ENCODE assay signal across 31 mouse cellular contexts in the genomic region with DNA sequence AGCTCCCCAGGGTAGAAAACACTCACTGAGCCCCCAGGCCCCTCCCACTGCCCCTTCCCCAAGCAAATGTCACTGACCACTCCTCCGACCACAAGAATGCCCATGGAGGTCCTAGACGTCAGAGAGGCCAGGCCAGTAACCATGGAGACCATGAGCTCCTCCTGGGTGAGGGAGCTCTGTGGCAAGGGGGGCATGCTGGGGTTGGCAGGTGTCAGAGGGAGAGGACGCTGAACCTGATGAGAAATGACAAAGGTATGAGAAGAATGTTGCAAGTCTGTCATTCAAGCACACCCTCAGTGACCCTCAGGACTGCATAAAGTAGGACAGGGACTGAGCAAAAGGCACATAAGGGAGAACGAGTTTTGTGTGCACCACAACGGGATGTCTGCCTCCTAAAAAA. TPM values are rescaled to one million over a fixed set of nuclear protein-coding genes. Genes with fewer than 3 reads are reported as not detected.
A peak's percentile ranks its signal among the peaks of the same experiment; 100 is the strongest.
DNase-seq lines count a peak whose midpoint lies in the region; ATAC-seq and TF ChIP-seq lines count a peak whose summit lies in the region.
"Had no signal": no experiment of that assay in that cellular context is flagged by ENCODE, and none has a peak within 500 bp of the region (broad histone marks: within the 10 kb centered on the region; RNA-seq: fewer than 3 reads in every experiment).

No protein-coding gene starts in this region.

- DNase-seq in stomach, postnatal 0 days (ENCODE audit: low spot score): no peak
- DNase-seq in ZHBTc4 (ENCODE audit: low read depth, low spot score): peak; percentile 57
- DNase-seq in adrenal gland, postnatal 10 days: no peak
- no peak for DNase-seq in thymus, postnatal 36 days
- DNase-seq: adrenal gland, postnatal 36 days; B cell, adult 2 months; cerebellum, adult 18-20 months; cerebellum, postnatal 14 days; forebrain, postnatal 0 days; gastrocnemius, postnatal 10 days; heart, postnatal 4 days; kidney, adult 11 months; kidney, postnatal 36 days; left cerebral cortex, postnatal 4 days; liver, postnatal 0 days; lung, postnatal 10 days; right cerebral cortex, postnatal 4 days; thymus, postnatal 25 days had no signal

- 55% methylated on average over 5 of the region's 5 CpGs for WGBS in intestine, embryonic 15.5 days
- 55% methylated on average over 5 of the region's 5 CpGs for WGBS in intestine, embryonic 16.5 days
- WGBS in stomach, embryonic 14.5 days: 48% methylated on average over 5 of the region's 5 CpGs
- WGBS in stomach, postnatal 0 days: 50% methylated on average over 5 of the region's 5 CpGs

- no peak overlapping the region for H3K27ac ChIP-seq in intestine, embryonic 15.5 days
- no peak overlapping the region for H3K27ac ChIP-seq in intestine, embryonic 16.5 days (ENCODE audit: low read length)
- no peak overlapping the region for H3K27ac ChIP-seq in stomach, embryonic 14.5 days (ENCODE audit: low read length)
- no peak overlapping the region for H3K27ac ChIP-seq in stomach, postnatal 0 days (replicated peaks)
- H3K27ac ChIP-seq: embryonic facial prominence, embryonic 10.5 days; embryonic facial prominence, embryonic 15.5 days; forebrain, embryonic 12.5 days; heart, embryonic 10.5 days; hindbrain, embryonic 13.5 days; kidney, embryonic 15.5 days; layer of hippocampus, adult 2 months; liver, embryonic 12.5 days; macrophage; midbrain, embryonic 15.5 days had no signal

- peak; percentile 29; the same call in 1 of the 2 replicates for ATAC-seq in intestine, embryonic 15.5 days
- ATAC-seq in intestine, embryonic 16.5 days: no peak
- ATAC-seq in stomach, embryonic 14.5 days (ENCODE audit: insufficient number of reproducible peaks, insufficient read depth, low FRiP score, low read depth): peak; percentile 20; the same call in 1 of the 2 replicates
- ATAC-seq in stomach, postnatal 0 days (ENCODE audit: low FRiP score, low TSS enrichment): no peak
- ATAC-seq: forebrain, postnatal 0 days; liver, postnatal 0 days; midbrain, embryonic 15.5 days had no signal

- TF ChIP-seq EP300 in stomach, postnatal 0 days (optimal IDR thresholded peaks at IDR 0.05): no peak

- H3K27me3 ChIP-seq in intestine, embryonic 15.5 days (replicated peaks): no peaks in the 10 kb centered on the region
- no peaks in the 10 kb centered on the region for H3K27me3 ChIP-seq in intestine, embryonic 16.5 days (replicated peaks; ENCODE audit: control insufficient read depth, insufficient read depth, low read length)
- no peaks in the 10 kb centered on the region for H3K27me3 ChIP-seq in stomach, embryonic 14.5 days (ENCODE audit: control insufficient read depth, insufficient read depth, low read length)
- H3K27me3 ChIP-seq in stomach, postnatal 0 days (ENCODE audit: control insufficient read depth, insufficient read depth, low read length): no peaks in the 10 kb centered on the region
- H3K27me3 ChIP-seq: embryonic facial prominence, embryonic 15.5 days; forebrain, embryonic 12.5 days; hindbrain, embryonic 13.5 days; kidney, embryonic 15.5 days; liver, embryonic 12.5 days; midbrain, embryonic 15.5 days had no signal

- peaks cover 60% of the 10 kb centered on the region for H3K36me3 ChIP-seq in intestine, embryonic 15.5 days
- H3K36me3 ChIP-seq in intestine, embryonic 16.5 days (ENCODE audit: control insufficient read depth, insufficient read depth, low read length): peaks cover 42% of the 10 kb centered on the region
- peaks cover 77% of the 10 kb centered on the region for H3K36me3 ChIP-seq in stomach, embryonic 14.5 days (ENCODE audit: control insufficient read depth, insufficient read depth, low read length)
- H3K36me3 ChIP-seq in stomach, postnatal 0 days (ENCODE audit: control insufficient read depth, insufficient read depth, low read length): peaks cover 41% of the 10 kb centered on the region

- H3K4me3 ChIP-seq in intestine, embryonic 15.5 days (replicated peaks): no peak overlapping the region
- no peak overlapping the region for H3K4me3 ChIP-seq in intestine, embryonic 16.5 days (ENCODE audit: low read length)
- H3K4me3 ChIP-seq in stomach, embryonic 14.5 days (ENCODE audit: low read depth, low read length): no peak overlapping the region
- H3K4me3 ChIP-seq in stomach, postnatal 0 days (ENCODE audit: low read depth, low read length): no peak overlapping the region
- H3K4me3 ChIP-seq: embryonic facial prominence, embryonic 10.5 days; embryonic facial prominence, embryonic 15.5 days; forebrain, embryonic 12.5 days; heart, embryonic 10.5 days; hindbrain, embryonic 13.5 days; kidney, embryonic 15.5 days; layer of hippocampus, adult 2 months; liver, embryonic 12.5 days; midbrain, embryonic 15.5 days had no signal

- no peak overlapping the region for H3K9ac ChIP-seq in intestine, embryonic 15.5 days
- H3K9ac ChIP-seq in intestine, embryonic 16.5 days (ENCODE audit: low read depth, low read length): no peak overlapping the region
- H3K9ac ChIP-seq in stomach, embryonic 14.5 days (replicated peaks; ENCODE audit: low read depth, low read length): no peak overlapping the region
- no peak overlapping the region for H3K9ac ChIP-seq in stomach, postnatal 0 days (ENCODE audit: low read length)
- H3K9ac ChIP-seq: embryonic facial prominence, embryonic 15.5 days; forebrain, embryonic 12.5 days; forebrain, postnatal 0 days; hindbrain, embryonic 13.5 days; kidney, embryonic 15.5 days; liver, embryonic 12.5 days; liver, postnatal 0 days; midbrain, embryonic 15.5 days had no signal

- no peak for TF ChIP-seq CTCF in stomach, postnatal 0 days (IDR thresholded peaks at IDR 0.05; ENCODE audit: low read depth)

- no peaks in the 10 kb centered on the region for H3K9me3 ChIP-seq in intestine, embryonic 15.5 days
- no peaks in the 10 kb centered on the region for H3K9me3 ChIP-seq in intestine, embryonic 16.5 days (ENCODE audit: control insufficient read depth, low read length)
- no peaks in the 10 kb centered on the region for H3K9me3 ChIP-seq in stomach, embryonic 14.5 days (ENCODE audit: control insufficient read depth, low read depth, low read length)
- no peaks in the 10 kb centered on the region for H3K9me3 ChIP-seq in stomach, postnatal 0 days (ENCODE audit: control insufficient read depth, low read length)
- H3K9me3 ChIP-seq: embryonic facial prominence, embryonic 10.5 days; embryonic facial prominence, embryonic 15.5 days; forebrain, embryonic 12.5 days; heart, embryonic 10.5 days; hindbrain, embryonic 13.5 days; kidney, embryonic 15.5 days; liver, embryonic 12.5 days; midbrain, embryonic 15.5 days had no signal

- no peaks in the 10 kb centered on the region for H3K4me1 ChIP-seq in intestine, embryonic 15.5 days (replicated peaks)
- H3K4me1 ChIP-seq in intestine, embryonic 16.5 days (ENCODE audit: control insufficient read depth, insufficient read depth, low read length): no peaks in the 10 kb centered on the region
- H3K4me1 ChIP-seq in stomach, embryonic 14.5 days (ENCODE audit: control insufficient read depth, insufficient read depth, low read length): no peaks in the 10 kb centered on the region
- H3K4me1 ChIP-seq in stomach, postnatal 0 days (replicated peaks; ENCODE audit: control insufficient read depth, insufficient read depth): no peaks in the 10 kb centered on the region
- H3K4me1 ChIP-seq: embryonic facial prominence, embryonic 15.5 days; forebrain, embryonic 12.5 days; hindbrain, embryonic 13.5 days; kidney, embryonic 15.5 days; midbrain, embryonic 15.5 days had no signal

- H3K4me2 ChIP-seq in intestine, embryonic 15.5 days (replicated peaks): no peak overlapping the region
- no peak overlapping the region for H3K4me2 ChIP-seq in intestine, embryonic 16.5 days (ENCODE audit: low read depth, low read length)
- H3K4me2 ChIP-seq in stomach, embryonic 14.5 days (replicated peaks; ENCODE audit: low read depth, low read length): no peak overlapping the region
- no peak overlapping the region for H3K4me2 ChIP-seq in stomach, postnatal 0 days (replicated peaks; ENCODE audit: low read depth)
- H3K4me2 ChIP-seq: embryonic facial prominence, embryonic 15.5 days; forebrain, embryonic 12.5 days; hindbrain, embryonic 13.5 days; kidney, embryonic 15.5 days; liver, embryonic 12.5 days; midbrain, embryonic 15.5 days had no signal

RNA-seq across cellular contexts. Expression of a gene that starts 11.1 kb away (rescaled TPM):
- 9.6 and 9.8 TPM in 2 replicates for polyA plus RNA-seq in intestine, embryonic 15.5 days (2015; fragmentation: Nextera tagmentation; extraction: Ambion mirVana)
- 7.4 and 7.6 TPM in 2 replicates for polyA plus RNA-seq in intestine, embryonic 16.5 days (2015; fragmentation: Nextera tagmentation; extraction: Ambion mirVana)
- polyA plus RNA-seq in stomach, embryonic 14.5 days (2014; fragmentation: Nextera tagmentation; extraction: Ambion mirVana): 8.6 and 10.0 TPM in 2 replicates
- 2.6 and 2.8 TPM in 2 replicates for polyA plus RNA-seq in stomach, postnatal 0 days (2015; fragmentation: Nextera tagmentation; extraction: Ambion mirVana)
- 1 to 10 TPM; 7.2 to 9.7 TPM for total RNA-seq in adrenal gland, postnatal 10 days (2021)

RNA-seq across cellular contexts. Expression of a gene that starts 11.2 kb away (rescaled TPM):
- 33.1 and 35.6 TPM in 2 replicates for polyA plus RNA-seq in intestine, embryonic 15.5 days (2015; fragmentation: Nextera tagmentation; extraction: Ambion mirVana)
- polyA plus RNA-seq in intestine, embryonic 16.5 days (2015; fragmentation: Nextera tagmentation; extraction: Ambion mirVana): 33.5 and 38.1 TPM in 2 replicates
- 32.9 and 33.1 TPM in 2 replicates for polyA plus RNA-seq in stomach, embryonic 14.5 days (2014; fragmentation: Nextera tagmentation; extraction: Ambion mirVana)
- polyA plus RNA-seq in stomach, postnatal 0 days (2015; fragmentation: Nextera tagmentation; extraction: Ambion mirVana): 14.5 and 16.6 TPM in 2 replicates
- total RNA-seq in adrenal gland, postnatal 10 days (2021): 10 to 100 TPM; 18.5 to 29.4 TPM

RNA-seq across cellular contexts. Expression of a gene that starts 24.6 kb away (rescaled TPM):
- polyA plus RNA-seq in intestine, embryonic 15.5 days (2015; fragmentation: Nextera tagmentation; extraction: Ambion mirVana): 42.4 and 42.5 TPM in 2 replicates
- 50.8 and 59.7 TPM in 2 replicates for polyA plus RNA-seq in intestine, embryonic 16.5 days (2015; fragmentation: Nextera tagmentation; extraction: Ambion mirVana)
- polyA plus RNA-seq in stomach, embryonic 14.5 days (2014; fragmentation: Nextera tagmentation; extraction: Ambion mirVana): 26.5 and 29.8 TPM in 2 replicates
- polyA plus RNA-seq in stomach, postnatal 0 days (2015; fragmentation: Nextera tagmentation; extraction: Ambion mirVana): 26.7 and 27.2 TPM in 2 replicates
- total RNA-seq in adrenal gland, postnatal 10 days (2021): 100 to 1,000 TPM; 204 to 232 TPM

RNA-seq across cellular contexts. Expression of a gene that starts 31.7 kb away (rescaled TPM):
- polyA plus RNA-seq in intestine, embryonic 15.5 days (2015; fragmentation: Nextera tagmentation; extraction: Ambion mirVana): 4.6 and 4.7 TPM in 2 replicates
- 3.5 and 4.3 TPM in 2 replicates for polyA plus RNA-seq in intestine, embryonic 16.5 days (2015; fragmentation: Nextera tagmentation; extraction: Ambion mirVana)
- polyA plus RNA-seq in stomach, embryonic 14.5 days (2014; fragmentation: Nextera tagmentation; extraction: Ambion mirVana): 4.9 and 7.9 TPM in 2 replicates
- polyA plus RNA-seq in stomach, postnatal 0 days (2015; fragmentation: Nextera tagmentation; extraction: Ambion mirVana): 3.1 and 4.4 TPM in 2 replicates
- total RNA-seq in adrenal gland, postnatal 10 days (2021): 10 to 100 TPM; 16.4 to 21.2 TPM

RNA-seq across cellular contexts. Expression of a gene that starts 56.7 kb away (rescaled TPM):
- polyA plus RNA-seq in intestine, embryonic 15.5 days (2015; fragmentation: Nextera tagmentation; extraction: Ambion mirVana): 38.0 and 38.8 TPM in 2 replicates
- polyA plus RNA-seq in intestine, embryonic 16.5 days (2015; fragmentation: Nextera tagmentation; extraction: Ambion mirVana): 39.0 and 42.7 TPM in 2 replicates
- 53.0 and 56.0 TPM in 2 replicates for polyA plus RNA-seq in stomach, embryonic 14.5 days (2014; fragmentation: Nextera tagmentation; extraction: Ambion mirVana)
- 20.1 and 21.7 TPM in 2 replicates for polyA plus RNA-seq in stomach, postnatal 0 days (2015; fragmentation: Nextera tagmentation; extraction: Ambion mirVana)
- total RNA-seq in adrenal gland, postnatal 10 days (2021): 10 to 100 TPM; 42.0 to 42.1 TPM

Comparison
In these comparisons a context has a peak if more than half of its experiments do, and no peak if none do; other contexts are left out.
1. ATAC-seq: peak in intestine, embryonic 15.5 days (single experiment) and stomach, embryonic 14.5 days (single experiment); none in intestine, embryonic 16.5 days (single experiment) and stomach, postnatal 0 days (single experiment).